Mouse (Mus musculus): Measurements from ENCODE around the gene Apeh.

GRCm38 (mm10) chr9:108128248-108128647 is 33.8 kb upstream of the Apeh start:
- no peak for TF ChIP-seq POLR2A (IDR thresholded peaks at IDR 0.05; ENCODE audit: control insufficient read depth, low read depth, low read length)
- no peak for TF ChIP-seq CTCF (IDR thresholded peaks at IDR 0.05; ENCODE audit: control insufficient read depth, insufficient read depth, insufficient replicate concordance, low read depth, low read length)

Data from testis, adult 2 months (tissue).